Mouse (Mus musculus): ENCODE data around the gene 4930556J24Rik. TPM values are rescaled to one million over a fixed set of nuclear protein-coding genes. Genes with fewer than 3 reads are reported as not detected.
A peak's percentile ranks its signal among the peaks of the same experiment; 100 is the strongest.

Gene 4930556J24Rik
- polyA plus RNA-seq, 1 experiment from 2014 or later: not detected

- Histone ChIP-seq H3K27me3 (replicated peaks) (peaks cover 26% of the 10 kb centered on the region), H3K4me1 (peaks cover 11% of the 10 kb centered on the region), H3K4me3 (replicated peaks) (no peak overlapping the region), H3K27ac (replicated peaks) (no peak overlapping the region), H3K36me3 (no peaks in the 10 kb centered on the region), H3K4me2 (no peak overlapping the region), H3K9ac (replicated peaks) (no peak overlapping the region), H3K9me3 (replicated peaks) (no peaks in the 10 kb centered on the region)
- WGBS: 80% methylated on average over 6 of the region's 6 CpGs
- no peak for ATAC-seq (ENCODE audit: low FRiP score)
Measured at GRCm38 (mm10) chr11:3993914-3994313, 17.3 kb upstream of the 4930556J24Rik start.

GRCm38 (mm10) chr11:3993132-3993531 lies 16.6 kb upstream of the 4930556J24Rik start:
- Histone ChIP-seq H3K27me3 (replicated peaks) (peaks cover 18% of the 10 kb centered on the region), H3K4me1 (peaks cover 5% of the 10 kb centered on the region), H3K4me3 (replicated peaks) (no peak overlapping the region), H3K9ac (replicated peaks) (no peak overlapping the region), H3K4me2 (no peak overlapping the region), H3K36me3 (no peaks in the 10 kb centered on the region), H3K9me3 (replicated peaks) (no peaks in the 10 kb centered on the region), H3K27ac (replicated peaks) (no peak overlapping the region)
- 79% methylated on average over 6 of the region's 6 CpGs for WGBS
- no peak for ATAC-seq (ENCODE audit: low FRiP score)

GRCm38 (mm10) chr11:3989748-3990147 lies 13.2 kb upstream of the 4930556J24Rik start:
- Histone ChIP-seq H3K4me3 (replicated peaks) (no peak overlapping the region), H3K27ac (replicated peaks) (no peak overlapping the region), H3K4me1 (no peaks in the 10 kb centered on the region; the same call in 1 of the 2 replicates), H3K36me3 (no peaks in the 10 kb centered on the region), H3K9me3 (replicated peaks) (no peaks in the 10 kb centered on the region), H3K9ac (replicated peaks) (no peak overlapping the region), H3K27me3 (replicated peaks) (0 out of 2 replicates have a peak, but pooled peaks cover 3% of the 10 kb centered on the region), H3K4me2 (no peak overlapping the region)
- ATAC-seq (ENCODE audit: low FRiP score): no peak
- 48% methylated on average over 3 of the region's 3 CpGs for WGBS

GRCm38 (mm10) chr11:3983863-3984745 lies 7.5 kb upstream of the 4930556J24Rik start:
- H3K9me3 ChIP-seq (replicated peaks): no peaks in the 10 kb centered on the region
- peak overlapping the region; percentile 51; the same call in 1 of the 2 replicates for H3K27ac ChIP-seq (replicated peaks)
- peaks cover 16% of the 10 kb centered on the region for H3K36me3 ChIP-seq
- peak; percentile 58 for ATAC-seq (ENCODE audit: low FRiP score)
- H3K4me2 ChIP-seq: peak overlapping the region; percentile 78
- 0 out of 2 replicates have a peak, but pooled peaks cover 6% of the 10 kb centered on the region for H3K27me3 ChIP-seq (replicated peaks)
- 11% methylated on average over 15 of the region's 15 CpGs for WGBS
- H3K9ac ChIP-seq (replicated peaks): peak overlapping the region; percentile 51
- H3K4me3 ChIP-seq (replicated peaks): peak overlapping the region; percentile 46
- H3K4me1 ChIP-seq: peaks cover 18% of the 10 kb centered on the region

GRCm38 (mm10) chr11:3983291-3983862 lies 6.8 kb upstream of the 4930556J24Rik start, which contains the start of gene Gal3st1:
Gene Gal3st1, plus strand, starts transcription at chr11:3983636.
- peak within 1 kb of the TSS; percentile 78 for H3K4me2 ChIP-seq
- H3K4me3 ChIP-seq (replicated peaks): peak within 1 kb of the TSS; percentile 46
- ATAC-seq (ENCODE audit: low FRiP score): peak; percentile 80
- under 1% methylated on average over 33 of the region's 37 CpGs for WGBS
- H3K9me3 ChIP-seq (replicated peaks): no peaks in the 10 kb centered on the region
- H3K27me3 ChIP-seq (replicated peaks): 0 out of 2 replicates have a peak, but pooled peaks cover 6% of the 10 kb centered on the region
- peaks cover 18% of the 10 kb centered on the region for H3K4me1 ChIP-seq
- H3K27ac ChIP-seq (replicated peaks): peak within 1 kb of the TSS; percentile 51
- H3K9ac ChIP-seq (replicated peaks): peak within 1 kb of the TSS; percentile 51
- H3K36me3 ChIP-seq: peaks cover 24% of the 10 kb centered on the region

GRCm38 (mm10) chr11:3982275-3983209 lies 6.0 kb upstream of the 4930556J24Rik start:
- Histone ChIP-seq H3K27ac (replicated peaks) (peak overlapping the region; percentile 28; the same call in 1 of the 2 replicates), H3K36me3 (peaks cover 32% of the 10 kb centered on the region), H3K9me3 (replicated peaks) (no peaks in the 10 kb centered on the region), H3K4me1 (peaks cover 18% of the 10 kb centered on the region), H3K9ac (replicated peaks) (no peak overlapping the region), H3K27me3 (replicated peaks) (0 out of 2 replicates have a peak, but pooled peaks cover 6% of the 10 kb centered on the region), H3K4me3 (replicated peaks) (peak overlapping the region; percentile 46; the same call in 1 of the 2 replicates), H3K4me2 (peak overlapping the region; percentile 78)
- peak; percentile 15; the same call in 1 of the 2 replicates for ATAC-seq (ENCODE audit: low FRiP score)
- WGBS: 69% methylated on average over 7 of the region's 7 CpGs

- Histone ChIP-seq H3K36me3 (peaks cover 42% of the 10 kb centered on the region), H3K27me3 (replicated peaks) (0 out of 2 replicates have a peak, but pooled peaks cover 6% of the 10 kb centered on the region), H3K4me3 (replicated peaks) (no peak overlapping the region), H3K4me2 (no peak overlapping the region), H3K4me1 (peaks cover 18% of the 10 kb centered on the region), H3K9me3 (replicated peaks) (no peaks in the 10 kb centered on the region), H3K27ac (replicated peaks) (no peak overlapping the region), H3K9ac (replicated peaks) (no peak overlapping the region)
- no peak for ATAC-seq (ENCODE audit: low FRiP score)
- WGBS: 77% methylated on average over 6 of the region's 6 CpGs
Measured at GRCm38 (mm10) chr11:3981536-3981935, 5.0 kb upstream of the 4930556J24Rik start.

- Histone ChIP-seq H3K36me3 (peaks cover 72% of the 10 kb centered on the region), H3K9ac (replicated peaks) (no peak overlapping the region)
- 91% methylated on average over 5 of the region's 5 CpGs for WGBS
Measured at GRCm38 (mm10) chr11:3978421-3978820, 1.8 kb upstream of the 4930556J24Rik start.

GRCm38 (mm10) chr11:3974311-3974710 lies 2.3 kb downstream of the 4930556J24Rik start:
- Histone ChIP-seq H3K4me2 (no peak overlapping the region), H3K27ac (replicated peaks) (no peak overlapping the region), H3K36me3 (peaks cover 97% of the 10 kb centered on the region), H3K9me3 (replicated peaks) (no peaks in the 10 kb centered on the region), H3K27me3 (replicated peaks) (no peaks in the 10 kb centered on the region), H3K9ac (replicated peaks) (no peak overlapping the region), H3K4me3 (replicated peaks) (no peak overlapping the region), H3K4me1 (no peaks in the 10 kb centered on the region)
- WGBS: 62% methylated on average over 3 of the region's 3 CpGs
- ATAC-seq (ENCODE audit: low FRiP score): no peak

More at GRCm38 (mm10) chr11:3978421-3978820, 1.8 kb upstream of the 4930556J24Rik start:
- Histone ChIP-seq H3K9me3 (replicated peaks) (no peaks in the 10 kb centered on the region), H3K4me2 (no peak overlapping the region), H3K27me3 (replicated peaks) (no peaks in the 10 kb centered on the region), H3K27ac (replicated peaks) (no peak overlapping the region), H3K4me3 (replicated peaks) (no peak overlapping the region), H3K4me1 (peaks cover 7% of the 10 kb centered on the region)
- no peak for ATAC-seq (ENCODE audit: low FRiP score)

- 97% methylated on average over 7 of the region's 7 CpGs for WGBS
- ATAC-seq (ENCODE audit: low FRiP score): no peak
- no peak overlapping the region for H3K27ac ChIP-seq (replicated peaks)
Measured at GRCm38 (mm10) chr11:3973081-3973480, 3.5 kb downstream of the 4930556J24Rik start.

GRCm38 (mm10) chr11:3970361-3970760 lies 6.2 kb downstream of the 4930556J24Rik start:
- ATAC-seq (ENCODE audit: low FRiP score): no peak
- Histone ChIP-seq H3K9ac (replicated peaks) (no peak overlapping the region), H3K9me3 (replicated peaks) (no peaks in the 10 kb centered on the region), H3K4me1 (peaks cover 10% of the 10 kb centered on the region), H3K4me2 (no peak overlapping the region), H3K4me3 (replicated peaks) (no peak overlapping the region), H3K36me3 (peaks cover 68% of the 10 kb centered on the region), H3K27ac (replicated peaks) (no peak overlapping the region), H3K27me3 (replicated peaks) (no peaks in the 10 kb centered on the region)
- WGBS: 98% methylated on average over 7 of the region's 7 CpGs

More at GRCm38 (mm10) chr11:3973081-3973480, 3.5 kb downstream of the 4930556J24Rik start:
- no peaks in the 10 kb centered on the region for H3K4me1 ChIP-seq
- no peaks in the 10 kb centered on the region for H3K27me3 ChIP-seq (replicated peaks)
- no peak overlapping the region for H3K9ac ChIP-seq (replicated peaks)
- H3K9me3 ChIP-seq (replicated peaks): no peaks in the 10 kb centered on the region
- H3K4me2 ChIP-seq: no peak overlapping the region
- peaks cover 90% of the 10 kb centered on the region for H3K36me3 ChIP-seq
- H3K4me3 ChIP-seq (replicated peaks): no peak overlapping the region

Data from neural tube, embryonic 15.5 days (tissue).